Mouse (Mus musculus): Measurements from ENCODE around the gene Zfp704. TPM values are rescaled to one million over a fixed set of nuclear protein-coding genes. Genes with fewer than 3 reads are reported as not detected.

Gene Zfp704
- polyA plus RNA-seq, 1 experiment from 2014 or later = 9.5 TPM

DNA sequence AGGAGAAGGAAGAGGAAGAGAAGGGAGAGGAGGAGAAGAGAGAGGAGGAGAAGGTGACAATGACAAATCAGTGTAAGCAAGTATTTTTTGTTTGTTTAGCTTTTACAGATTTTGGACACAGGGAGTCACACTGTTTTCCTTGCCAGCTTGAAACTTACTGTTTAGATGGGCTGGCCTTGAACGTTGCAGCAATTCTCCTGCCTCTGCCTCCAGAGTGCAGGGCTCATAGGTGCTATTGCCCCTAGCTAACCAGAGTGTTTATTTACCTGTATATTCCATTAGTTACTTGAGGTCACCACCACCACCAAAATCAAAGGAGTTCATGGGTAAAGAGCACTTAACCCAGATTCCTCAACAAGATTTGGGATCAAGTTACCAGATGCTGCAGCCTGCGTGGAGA lies 132.5 kb downstream of the Zfp704 start:
- Histone ChIP-seq H3K4me1 (ENCODE audit: control insufficient read depth, insufficient read depth, low read length) (peaks cover 2% of the 10 kb centered on the region; the same call in 1 of the 2 replicates), H3K4me2 (ENCODE audit: low read depth, low read length) (no peak overlapping the region), H3K9me3 (replicated peaks; ENCODE audit: control insufficient read depth, low read length) (no peaks in the 10 kb centered on the region), H3K27me3 (ENCODE audit: control insufficient read depth, insufficient read depth, low read length) (no peaks in the 10 kb centered on the region), H3K4me3 (replicated peaks; ENCODE audit: low read length) (no peak overlapping the region), H3K27ac (ENCODE audit: low read length) (no peak overlapping the region), H3K36me3 (ENCODE audit: control insufficient read depth, insufficient read depth, low read length) (no peaks in the 10 kb centered on the region), H3K9ac (ENCODE audit: low read length) (no peak overlapping the region)
- no peak for ATAC-seq (ENCODE audit: insufficient read depth, low FRiP score)
- 64% methylated on average over 2 of the region's 2 CpGs for WGBS

DNA sequence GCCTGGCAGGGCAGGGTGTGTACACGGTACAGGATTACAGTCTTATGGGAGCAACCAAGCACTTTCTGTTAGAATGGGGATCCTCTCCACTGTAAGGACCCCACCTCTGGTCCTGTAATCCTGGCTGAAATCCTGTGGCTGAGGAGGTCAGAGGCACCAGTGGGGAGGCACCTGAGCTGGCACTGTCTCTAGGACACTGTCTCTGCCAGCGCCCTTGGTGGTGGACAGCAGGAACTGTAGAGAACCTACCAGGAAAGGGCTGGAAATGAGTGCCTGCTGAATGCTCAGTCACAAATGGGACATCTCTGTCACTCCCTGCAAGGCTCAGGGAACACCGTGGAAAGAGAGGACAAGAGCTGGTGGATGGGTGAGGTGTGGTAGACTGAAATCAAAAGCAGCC lies 133.5 kb downstream of the Zfp704 start:
- WGBS = 97% methylated on average over 3 of the region's 3 CpGs

DNA sequence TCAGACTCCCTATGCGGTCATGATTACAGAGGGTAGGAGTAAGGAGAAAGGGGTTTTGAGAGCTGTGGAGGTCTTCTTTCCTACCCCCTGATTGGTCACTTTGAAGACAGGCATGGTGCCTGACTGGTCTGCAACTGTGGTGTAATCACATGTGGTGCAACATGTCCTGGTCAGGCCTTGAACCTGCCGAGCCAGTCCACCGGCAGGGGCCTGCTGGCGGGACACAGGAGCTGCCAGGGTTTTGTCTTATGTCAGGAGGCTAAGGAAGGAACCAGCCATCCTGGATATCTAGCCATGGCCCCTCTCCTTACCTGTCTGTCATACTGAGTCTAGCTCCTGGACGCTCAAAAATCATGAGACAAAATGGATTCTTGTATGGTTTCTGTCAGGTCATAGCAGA lies 134.4 kb downstream of the Zfp704 start:
- ATAC-seq (ENCODE audit: insufficient read depth, low FRiP score) = no peak
- Histone ChIP-seq H3K4me1 (ENCODE audit: control insufficient read depth, insufficient read depth, low read length) (no peaks in the 10 kb centered on the region), H3K27ac (ENCODE audit: low read length) (no peak overlapping the region), H3K27me3 (ENCODE audit: control insufficient read depth, insufficient read depth, low read length) (no peaks in the 10 kb centered on the region), H3K4me3 (replicated peaks; ENCODE audit: low read length) (no peak overlapping the region), H3K9ac (ENCODE audit: low read length) (no peak overlapping the region), H3K36me3 (ENCODE audit: control insufficient read depth, insufficient read depth, low read length) (no peaks in the 10 kb centered on the region), H3K9me3 (replicated peaks; ENCODE audit: control insufficient read depth, low read length) (no peaks in the 10 kb centered on the region), H3K4me2 (ENCODE audit: low read depth, low read length) (no peak overlapping the region)
- WGBS = 87% methylated on average over 5 of the region's 5 CpGs

More for the DNA sequence above, 133.5 kb downstream of the Zfp704 start:
- no peak overlapping the region for H3K4me3 ChIP-seq (replicated peaks; ENCODE audit: low read length)
- peaks cover under 1% of the 10 kb centered on the region; the same call in 1 of the 2 replicates for H3K4me1 ChIP-seq (ENCODE audit: control insufficient read depth, insufficient read depth, low read length)
- no peak for ATAC-seq (ENCODE audit: insufficient read depth, low FRiP score)
- H3K9me3 ChIP-seq (replicated peaks; ENCODE audit: control insufficient read depth, low read length) = no peaks in the 10 kb centered on the region
- H3K4me2 ChIP-seq (ENCODE audit: low read depth, low read length) = no peak overlapping the region
- H3K27me3 ChIP-seq (ENCODE audit: control insufficient read depth, insufficient read depth, low read length) = no peaks in the 10 kb centered on the region
- no peak overlapping the region for H3K27ac ChIP-seq (ENCODE audit: low read length)
- no peak overlapping the region for H3K9ac ChIP-seq (ENCODE audit: low read length)
- H3K36me3 ChIP-seq (ENCODE audit: control insufficient read depth, insufficient read depth, low read length) = no peaks in the 10 kb centered on the region

DNA sequence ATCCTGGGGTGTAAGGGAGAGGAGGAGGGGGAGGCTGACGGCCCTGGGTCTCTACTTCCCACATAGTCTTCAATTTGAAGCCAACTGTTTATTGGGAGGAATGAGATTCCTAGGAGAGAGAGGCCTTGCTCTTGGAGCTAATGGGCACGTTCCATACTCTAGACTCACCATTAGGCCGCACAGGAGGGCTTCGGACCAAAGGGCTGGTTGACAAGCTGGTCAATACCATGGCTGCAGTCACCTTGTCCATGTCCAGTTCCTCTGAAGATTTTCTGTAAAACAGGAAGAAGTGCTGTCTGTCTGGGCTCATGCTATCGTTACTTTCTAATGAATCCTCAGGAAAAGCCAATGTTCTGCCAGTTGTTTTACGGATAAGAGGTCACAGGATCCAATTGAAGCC lies 135.6 kb downstream of the Zfp704 start:
- Histone ChIP-seq H3K9me3 (replicated peaks; ENCODE audit: control insufficient read depth, low read length) (no peaks in the 10 kb centered on the region), H3K9ac (ENCODE audit: low read length) (no peak overlapping the region), H3K4me1 (ENCODE audit: control insufficient read depth, insufficient read depth, low read length) (no peaks in the 10 kb centered on the region), H3K4me3 (replicated peaks; ENCODE audit: low read length) (no peak overlapping the region), H3K27ac (ENCODE audit: low read length) (no peak overlapping the region), H3K27me3 (ENCODE audit: control insufficient read depth, insufficient read depth, low read length) (no peaks in the 10 kb centered on the region), H3K4me2 (ENCODE audit: low read depth, low read length) (no peak overlapping the region), H3K36me3 (ENCODE audit: control insufficient read depth, insufficient read depth, low read length) (no peaks in the 10 kb centered on the region)
- ATAC-seq (ENCODE audit: insufficient read depth, low FRiP score) = no peak
- WGBS = 89% methylated on average over 6 of the region's 6 CpGs

DNA sequence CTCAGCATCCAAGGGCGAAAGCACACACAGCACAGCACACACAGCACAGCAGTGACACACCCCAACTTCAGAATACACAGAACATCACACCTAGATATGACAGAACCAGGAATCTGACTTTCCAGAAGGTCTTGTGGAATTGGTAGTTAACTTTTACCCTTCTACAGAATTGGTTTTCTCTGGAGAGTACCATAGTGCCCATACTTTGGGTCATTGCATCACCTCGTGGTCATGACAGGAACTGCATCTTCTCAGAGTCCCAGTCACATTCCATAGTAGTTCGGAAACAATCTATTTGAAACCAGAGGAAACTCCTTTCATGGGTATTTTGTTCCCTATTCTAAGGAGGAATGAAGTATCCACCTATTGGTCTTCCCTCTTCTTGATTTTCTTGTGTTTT lies 143.6 kb downstream of the Zfp704 start:
- no peaks in the 10 kb centered on the region for H3K27me3 ChIP-seq (ENCODE audit: control insufficient read depth, insufficient read depth, low read length)
- WGBS = 39% methylated on average over 3 of the region's 3 CpGs
- no peak overlapping the region for H3K9ac ChIP-seq (ENCODE audit: low read length)
- no peak overlapping the region for H3K27ac ChIP-seq (ENCODE audit: low read length)
- no peaks in the 10 kb centered on the region for H3K4me1 ChIP-seq (ENCODE audit: control insufficient read depth, insufficient read depth, low read length)
- H3K4me3 ChIP-seq (replicated peaks; ENCODE audit: low read length) = no peak overlapping the region
- no peaks in the 10 kb centered on the region for H3K36me3 ChIP-seq (ENCODE audit: control insufficient read depth, insufficient read depth, low read length)
- no peaks in the 10 kb centered on the region for H3K9me3 ChIP-seq (replicated peaks; ENCODE audit: control insufficient read depth, low read length)
- ATAC-seq (ENCODE audit: insufficient read depth, low FRiP score) = peak; percentile 55; the same call in 1 of the 2 replicates
- no peak overlapping the region for H3K4me2 ChIP-seq (ENCODE audit: low read depth, low read length)

DNA sequence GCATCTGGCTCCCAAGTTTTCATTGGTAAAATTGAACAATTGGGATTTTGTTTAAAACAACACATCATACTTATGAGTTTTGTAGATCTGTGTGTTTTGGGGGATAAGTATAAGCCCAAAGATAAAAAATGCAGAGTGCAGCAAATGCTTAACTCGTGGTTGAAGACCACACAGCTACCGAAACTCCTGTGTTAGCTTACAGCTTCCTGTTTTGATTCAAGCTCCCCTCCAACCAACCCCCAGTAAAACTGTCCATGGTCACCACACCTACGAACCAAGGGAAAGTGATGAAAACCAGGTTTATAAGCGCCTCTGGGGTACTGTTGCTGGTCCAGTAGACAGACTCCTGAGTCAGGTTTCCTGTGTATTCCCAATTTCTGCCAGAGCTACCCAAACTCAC lies 144.2 kb downstream of the Zfp704 start:
- no peak overlapping the region for H3K4me2 ChIP-seq (ENCODE audit: low read depth, low read length)
- H3K9me3 ChIP-seq (replicated peaks; ENCODE audit: control insufficient read depth, low read length) = no peaks in the 10 kb centered on the region
- no peak for ATAC-seq (ENCODE audit: insufficient read depth, low FRiP score)
- no peak overlapping the region for H3K4me3 ChIP-seq (replicated peaks; ENCODE audit: low read length)
- H3K9ac ChIP-seq (ENCODE audit: low read length) = no peak overlapping the region
- WGBS = 69% methylated on average over 4 of the region's 4 CpGs
- H3K27ac ChIP-seq (ENCODE audit: low read length) = no peak overlapping the region
- no peaks in the 10 kb centered on the region for H3K27me3 ChIP-seq (ENCODE audit: control insufficient read depth, insufficient read depth, low read length)
- H3K4me1 ChIP-seq (ENCODE audit: control insufficient read depth, insufficient read depth, low read length) = no peaks in the 10 kb centered on the region
- no peaks in the 10 kb centered on the region for H3K36me3 ChIP-seq (ENCODE audit: control insufficient read depth, insufficient read depth, low read length)

DNA sequence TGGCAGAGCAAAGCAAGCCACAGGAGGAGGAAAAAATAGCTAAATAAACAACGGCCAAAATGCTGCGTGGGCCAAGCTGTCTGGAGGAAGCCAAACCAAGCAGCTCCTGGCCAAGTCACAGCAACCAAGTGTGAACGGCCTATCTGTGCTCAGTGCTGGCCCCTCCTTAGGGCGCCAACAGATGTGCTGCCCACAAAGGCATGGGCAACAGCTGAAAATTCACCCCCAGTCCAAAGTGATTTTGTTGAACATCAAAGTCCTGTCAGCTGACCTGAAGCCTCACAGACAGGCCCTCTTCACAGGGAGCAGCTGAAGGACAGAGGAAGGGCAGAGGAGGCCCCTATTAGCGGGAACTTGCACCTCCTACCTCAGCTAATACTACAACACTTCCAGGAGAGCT lies 148.2 kb downstream of the Zfp704 start:
- 86% methylated on average over 5 of the region's 5 CpGs for WGBS
- Histone ChIP-seq H3K9me3 (replicated peaks; ENCODE audit: control insufficient read depth, low read length) (no peaks in the 10 kb centered on the region), H3K4me3 (replicated peaks; ENCODE audit: low read length) (no peak overlapping the region), H3K9ac (ENCODE audit: low read length) (no peak overlapping the region), H3K4me2 (ENCODE audit: low read depth, low read length) (no peak overlapping the region), H3K4me1 (ENCODE audit: control insufficient read depth, insufficient read depth, low read length) (no peaks in the 10 kb centered on the region), H3K36me3 (ENCODE audit: control insufficient read depth, insufficient read depth, low read length) (no peaks in the 10 kb centered on the region), H3K27me3 (ENCODE audit: control insufficient read depth, insufficient read depth, low read length) (no peaks in the 10 kb centered on the region), H3K27ac (ENCODE audit: low read length) (no peak overlapping the region)
- ATAC-seq (ENCODE audit: insufficient read depth, low FRiP score) = no peak

DNA sequence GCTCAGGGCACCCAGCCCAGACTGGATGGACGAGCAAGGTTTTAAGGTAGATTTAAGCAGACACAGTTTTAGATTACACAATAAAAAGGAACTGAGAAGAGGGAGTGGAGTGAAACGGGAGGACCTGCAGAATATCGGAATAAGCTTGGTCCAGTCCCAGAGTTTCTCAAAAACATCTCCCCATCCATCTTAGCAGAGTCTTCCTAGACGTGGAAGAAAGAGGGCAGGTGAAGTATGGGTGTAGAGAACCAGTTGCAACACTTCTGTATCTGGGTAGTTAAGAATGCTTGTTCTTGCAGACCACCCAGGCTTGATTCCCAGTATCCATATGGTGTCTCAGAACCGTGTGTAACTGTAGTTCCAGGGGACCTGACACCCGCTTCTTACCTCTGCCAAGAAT lies 149.6 kb downstream of the Zfp704 start:
- no peaks in the 10 kb centered on the region for H3K9me3 ChIP-seq (replicated peaks; ENCODE audit: control insufficient read depth, low read length)
- H3K9ac ChIP-seq (ENCODE audit: low read length) = no peak overlapping the region
- 77% methylated on average over 6 of the region's 6 CpGs for WGBS
- no peaks in the 10 kb centered on the region for H3K4me1 ChIP-seq (ENCODE audit: control insufficient read depth, insufficient read depth, low read length)
- no peak overlapping the region for H3K4me3 ChIP-seq (replicated peaks; ENCODE audit: low read length)
- H3K36me3 ChIP-seq (ENCODE audit: control insufficient read depth, insufficient read depth, low read length) = no peaks in the 10 kb centered on the region
- no peak overlapping the region for H3K27ac ChIP-seq (ENCODE audit: low read length)
- no peaks in the 10 kb centered on the region for H3K27me3 ChIP-seq (ENCODE audit: control insufficient read depth, insufficient read depth, low read length)
- no peak for ATAC-seq (ENCODE audit: insufficient read depth, low FRiP score)
- H3K4me2 ChIP-seq (ENCODE audit: low read depth, low read length) = no peak overlapping the region

DNA sequence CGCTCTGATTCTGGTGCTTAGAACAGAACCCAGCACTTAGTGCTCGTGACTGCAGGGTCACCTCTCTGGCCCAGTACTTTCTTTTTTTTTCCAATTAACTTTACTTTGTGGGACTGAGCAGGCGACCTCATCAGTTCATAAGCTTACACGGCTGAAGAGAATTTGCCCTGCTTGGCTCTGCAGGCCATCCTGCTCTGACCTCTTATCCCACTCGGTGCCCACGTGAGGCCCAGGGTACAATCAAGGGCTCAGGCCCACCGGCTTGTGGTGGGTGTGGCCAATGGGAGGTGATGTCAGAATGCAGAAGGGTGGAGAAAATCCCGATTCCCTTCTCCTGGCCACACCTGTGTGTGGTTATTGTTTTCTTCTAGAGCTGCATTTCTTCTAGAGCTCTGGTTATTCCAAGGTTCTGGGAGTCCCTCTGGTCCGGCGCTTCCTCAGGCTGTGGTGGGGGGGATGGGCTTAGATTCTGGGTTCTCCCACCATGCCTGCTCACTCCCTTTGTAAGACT lies 153.4 kb downstream of the Zfp704 start:
- WGBS = 69% methylated on average over 10 of the region's 10 CpGs
- Histone ChIP-seq H3K4me2 (ENCODE audit: low read depth, low read length) (no peak overlapping the region), H3K4me1 (ENCODE audit: control insufficient read depth, insufficient read depth, low read length) (no peaks in the 10 kb centered on the region), H3K27me3 (ENCODE audit: control insufficient read depth, insufficient read depth, low read length) (no peaks in the 10 kb centered on the region), H3K36me3 (ENCODE audit: control insufficient read depth, insufficient read depth, low read length) (no peaks in the 10 kb centered on the region), H3K9ac (ENCODE audit: low read length) (no peak overlapping the region), H3K4me3 (replicated peaks; ENCODE audit: low read length) (no peak overlapping the region), H3K9me3 (replicated peaks; ENCODE audit: control insufficient read depth, low read length) (no peaks in the 10 kb centered on the region), H3K27ac (ENCODE audit: low read length) (no peak overlapping the region)
- ATAC-seq (ENCODE audit: insufficient read depth, low FRiP score) = no peak

DNA sequence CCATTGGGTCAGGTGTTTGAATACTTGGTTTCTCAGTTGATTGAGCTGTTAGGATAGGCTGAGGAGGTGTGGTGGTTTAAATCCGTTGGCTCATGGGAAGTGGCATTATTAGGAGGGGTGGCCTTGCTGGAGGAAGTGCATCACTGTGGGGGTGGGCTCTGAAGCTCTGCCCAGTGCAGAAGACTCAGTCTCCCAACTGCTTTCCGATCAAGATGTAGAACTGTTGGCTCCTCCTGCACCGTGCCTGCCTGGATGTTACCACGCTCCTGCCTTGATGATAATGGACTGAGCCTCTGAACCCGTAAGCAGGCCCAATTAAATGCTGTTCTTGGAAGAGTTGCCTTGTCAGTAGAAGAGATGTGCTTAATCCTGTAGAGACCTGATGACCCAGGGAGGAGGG lies 154.5 kb downstream of the Zfp704 start:
- Histone ChIP-seq H3K36me3 (ENCODE audit: control insufficient read depth, insufficient read depth, low read length) (no peaks in the 10 kb centered on the region), H3K4me1 (ENCODE audit: control insufficient read depth, insufficient read depth, low read length) (no peaks in the 10 kb centered on the region), H3K27me3 (ENCODE audit: control insufficient read depth, insufficient read depth, low read length) (no peaks in the 10 kb centered on the region), H3K9ac (ENCODE audit: low read length) (no peak overlapping the region), H3K4me2 (ENCODE audit: low read depth, low read length) (no peak overlapping the region), H3K27ac (ENCODE audit: low read length) (no peak overlapping the region), H3K4me3 (replicated peaks; ENCODE audit: low read length) (no peak overlapping the region), H3K9me3 (replicated peaks; ENCODE audit: control insufficient read depth, low read length) (no peaks in the 10 kb centered on the region)
- ATAC-seq (ENCODE audit: insufficient read depth, low FRiP score) = no peak
- WGBS = 91% methylated on average over 5 of the region's 5 CpGs

Measured in stomach, embryonic 16.5 days (tissue).